Mouse (Mus musculus): ENCODE results near the gene Fgfr2.
A peak's percentile ranks its signal among the peaks of the same experiment; 100 is the strongest.
"Not testable (repeated sequence)": the region's sequence is repeated elsewhere in the genome, so short reads cannot be mapped to it uniquely, and the experiment has no call there.

Gene Fgfr2

DNA sequence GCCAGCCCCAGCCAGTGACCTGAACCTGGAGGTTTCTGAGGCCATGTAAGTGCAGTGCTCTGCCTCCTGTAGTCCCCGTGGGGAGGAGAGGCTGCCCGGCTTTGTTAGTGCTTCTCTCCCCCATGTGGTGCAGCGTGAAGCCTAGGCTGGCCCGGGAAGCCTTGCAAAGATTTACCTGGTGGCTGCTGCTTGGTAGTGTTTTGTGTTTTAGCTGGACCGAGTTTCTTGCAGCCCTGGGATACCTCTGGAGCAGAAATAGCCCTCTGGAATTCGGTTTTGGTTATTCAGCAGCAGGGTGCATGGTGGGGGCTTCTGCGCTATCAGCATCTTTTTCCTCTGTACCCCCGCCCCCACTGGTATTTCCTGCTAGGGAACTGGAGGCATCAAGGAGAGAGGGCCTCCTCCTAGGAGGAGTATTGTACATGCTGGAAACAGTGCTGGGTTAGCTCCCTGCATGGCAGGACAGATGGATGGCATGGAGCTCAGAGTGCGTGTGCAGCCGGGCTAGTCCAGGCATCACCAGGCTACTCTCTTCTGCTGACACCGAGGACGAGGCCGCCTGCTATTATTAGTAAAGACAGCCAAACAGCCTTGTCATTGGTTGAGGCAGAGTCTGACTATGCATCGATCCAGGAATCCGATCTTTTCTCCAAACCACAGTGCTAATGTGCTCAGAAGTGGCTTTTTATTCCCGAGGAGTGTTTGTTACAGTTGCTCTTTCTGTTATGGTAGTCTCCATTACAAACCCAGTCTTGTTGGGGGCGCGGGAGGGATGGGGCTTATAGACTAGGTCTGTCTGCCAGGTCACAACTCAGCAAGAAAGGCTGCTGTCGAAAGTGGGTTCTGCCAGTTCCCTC lies 2430.0 kb downstream of the Fgfr2 start:
- DNase-seq (ENCODE audit: low read depth, low spot score), result no peak

DNA sequence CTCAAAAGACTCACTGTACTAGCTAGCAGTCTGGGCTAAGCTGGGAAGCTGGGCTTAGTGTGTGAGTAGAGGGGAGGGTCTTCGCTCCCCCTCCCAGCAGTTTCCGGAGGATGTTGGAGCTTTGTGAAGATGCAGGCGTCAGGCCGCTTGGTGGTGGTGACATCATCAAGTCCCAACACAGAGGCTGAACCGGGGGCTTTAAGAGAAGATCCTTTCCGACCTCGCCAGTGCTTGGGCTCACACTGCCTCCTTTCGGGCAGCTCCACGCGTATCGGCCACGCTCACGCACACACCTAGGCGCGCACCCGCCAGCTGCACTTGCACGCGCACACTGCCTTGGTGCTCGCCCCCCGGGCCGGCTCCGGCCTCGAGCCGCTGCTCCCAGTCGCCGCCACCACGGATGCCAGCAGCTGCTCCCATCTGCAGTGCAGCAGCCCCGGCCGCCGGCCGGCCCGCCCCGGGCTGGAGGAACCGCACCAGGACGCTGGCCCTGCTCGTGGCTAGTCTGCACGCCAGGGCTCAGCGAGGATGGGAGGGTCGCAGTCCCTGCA lies 2430.7 kb downstream of the Fgfr2 start:
- DNase-seq (ENCODE audit: low read depth, low spot score), result no peak

DNA sequence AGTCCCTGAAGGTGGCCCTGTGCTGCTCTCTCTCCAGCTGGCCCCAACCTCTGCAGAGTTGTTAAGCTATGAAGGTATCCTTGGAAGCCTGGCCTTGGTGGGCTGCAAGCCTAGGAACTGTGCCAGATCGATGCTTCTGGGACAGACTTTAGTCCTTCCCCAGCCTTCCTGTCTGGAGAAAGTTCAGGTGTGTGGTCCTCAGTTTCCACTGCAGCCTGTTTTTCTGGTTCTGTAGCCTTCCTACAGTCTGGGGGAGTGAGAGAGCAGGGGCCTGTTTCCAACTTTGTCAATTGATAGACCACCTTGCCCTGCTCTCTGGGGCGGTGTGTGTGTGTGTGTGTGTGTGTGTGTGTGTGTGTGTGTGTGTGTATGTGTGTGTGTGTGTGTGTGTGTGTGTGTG lies 2431.2 kb downstream of the Fgfr2 start:
- no peak for DNase-seq (ENCODE audit: low read depth, low spot score)

- DNase-seq (ENCODE audit: low read depth, low spot score), result no peak
Measured at GRCm38 (mm10) chr7:130690869-130691268, 2432.3 kb downstream of the Fgfr2 start.

DNA sequence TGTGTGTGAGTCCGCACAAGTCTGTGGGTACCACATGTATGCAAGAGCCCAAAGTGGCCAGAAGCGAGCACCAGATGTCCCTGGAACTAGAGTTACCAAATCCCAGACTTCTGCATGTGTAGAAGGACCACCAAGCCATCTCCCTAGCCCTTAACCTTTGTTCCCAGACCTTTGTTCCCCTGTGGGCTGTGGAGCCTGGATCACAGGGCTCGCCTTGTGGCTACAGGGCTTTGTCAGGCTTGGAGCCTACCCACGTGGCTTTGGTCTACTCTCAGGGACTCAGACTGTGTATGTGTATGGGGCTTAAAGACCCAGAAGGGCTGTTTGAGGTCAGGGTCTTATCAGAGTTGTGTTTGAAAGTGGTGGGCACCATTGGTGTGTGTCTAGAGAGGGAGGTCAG lies 2434.5 kb downstream of the Fgfr2 start:
- no peak for DNase-seq (ENCODE audit: low read depth, low spot score)

GRCm38 (mm10) chr7:130681798-130682197 lies 2441.4 kb downstream of the Fgfr2 start:
- DNase-seq (ENCODE audit: low read depth, low spot score), result peak; percentile 93

DNA sequence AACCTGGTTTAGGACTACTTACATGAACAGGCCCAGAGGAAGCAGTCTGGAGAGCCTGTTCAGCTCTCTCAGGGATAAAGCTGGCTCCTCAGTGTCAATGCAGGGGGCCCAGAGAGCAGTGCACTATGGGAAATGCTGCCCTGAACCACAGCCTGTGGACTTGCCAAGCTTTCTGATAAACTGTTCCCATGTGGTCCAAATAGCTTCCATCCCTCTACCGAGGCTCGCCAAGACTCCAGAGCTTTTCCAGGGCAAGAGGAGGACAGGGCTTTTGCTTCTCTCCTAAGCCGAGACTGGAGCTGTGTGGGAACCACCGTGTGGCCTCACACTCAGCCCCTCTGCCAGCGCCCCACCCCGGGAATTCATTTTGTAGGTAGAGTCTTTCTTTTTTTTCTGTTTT lies 2444.7 kb downstream of the Fgfr2 start:
- DNase-seq (ENCODE audit: low read depth, low spot score), result peak; percentile 76

GRCm38 (mm10) chr7:130677541-130678274 lies 2445.4 kb downstream of the Fgfr2 start:
- DNase-seq (ENCODE audit: low read depth, low spot score), result peak; percentile 71

DNA sequence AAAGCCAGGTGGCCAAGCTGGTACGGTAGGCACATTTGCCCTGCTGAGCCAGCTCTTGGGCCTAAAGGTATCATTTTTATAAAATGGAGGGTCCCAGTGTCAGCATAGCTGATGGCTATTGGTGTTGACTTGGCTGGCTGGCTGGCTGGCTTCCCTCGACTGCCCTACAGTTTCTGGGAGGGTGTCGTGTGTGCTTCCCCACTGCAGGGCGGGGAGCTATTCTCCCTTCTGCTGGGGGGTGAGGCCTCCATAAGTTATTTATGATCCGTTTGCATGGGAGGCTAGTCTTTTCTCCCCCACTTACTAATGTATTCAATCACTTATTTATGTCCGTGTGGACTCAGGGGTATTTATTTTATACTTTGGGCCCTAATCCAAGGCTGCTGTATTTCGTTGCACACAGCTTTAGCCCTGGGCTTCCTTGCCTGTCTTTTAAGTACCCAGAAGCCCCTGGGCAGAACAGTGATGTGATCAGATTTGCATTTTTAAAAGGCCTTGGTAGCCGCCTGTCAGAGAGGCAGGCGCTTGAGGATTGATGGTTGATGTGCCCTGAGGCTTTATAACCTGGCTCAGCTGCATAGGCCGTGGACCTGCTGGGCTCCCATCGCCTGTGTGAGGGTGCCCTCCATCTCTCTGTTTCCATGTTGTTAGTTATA lies 2446.1 kb downstream of the Fgfr2 start:
- no peak for DNase-seq (ENCODE audit: low read depth, low spot score)

- no peak for DNase-seq (ENCODE audit: low read depth, low spot score)
Measured at GRCm38 (mm10) chr7:130674526-130674925, 2448.6 kb downstream of the Fgfr2 start.

GRCm38 (mm10) chr7:130673169-130674033 lies 2449.7 kb downstream of the Fgfr2 start:
- DNase-seq (ENCODE audit: low read depth, low spot score), result no peak

GRCm38 (mm10) chr7:130671301-130671700 lies 2451.8 kb downstream of the Fgfr2 start:
- peak; percentile 87 for DNase-seq (ENCODE audit: low read depth, low spot score)

- no peak for DNase-seq (ENCODE audit: low read depth, low spot score)
Measured at GRCm38 (mm10) chr7:130670358-130670757, 2452.8 kb downstream of the Fgfr2 start.

GRCm38 (mm10) chr7:130669370-130669881 lies 2453.7 kb downstream of the Fgfr2 start:
- peak; percentile 49 for DNase-seq (ENCODE audit: low read depth, low spot score)

DNA sequence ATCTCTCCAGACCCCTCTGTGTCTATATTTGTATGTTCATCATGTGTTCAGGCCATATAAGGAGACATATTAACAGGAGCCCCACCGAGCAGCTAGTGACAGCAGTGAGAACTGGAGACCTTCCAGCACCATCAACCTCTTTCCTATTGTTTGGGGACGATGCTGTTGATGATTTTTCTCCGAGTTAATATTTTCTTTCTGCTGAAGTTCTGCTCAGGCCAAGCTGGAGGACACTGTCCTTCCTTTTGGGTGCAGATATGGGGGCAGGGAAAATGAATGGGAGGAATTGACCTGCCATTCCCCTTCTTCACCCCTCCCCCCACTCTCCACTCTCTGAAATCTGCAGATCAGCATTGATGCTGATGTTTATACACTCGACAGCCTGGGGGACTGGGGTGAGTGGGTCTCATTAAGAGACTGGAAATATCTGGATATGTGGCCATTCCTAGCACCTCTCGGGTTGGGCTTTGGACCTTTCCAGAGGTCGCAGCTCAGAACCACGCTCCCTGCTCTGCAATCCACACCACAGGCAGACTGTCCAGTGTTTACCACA lies 2454.3 kb downstream of the Fgfr2 start:
- DNase-seq (ENCODE audit: low read depth, low spot score), result no peak

GRCm38 (mm10) chr7:130668013-130668412 lies 2455.1 kb downstream of the Fgfr2 start:
- not testable (repeated sequence) for DNase-seq (ENCODE audit: low read depth, low spot score)

- DNase-seq (ENCODE audit: low read depth, low spot score), result no peak
Measured at GRCm38 (mm10) chr7:130665358-130665757, 2457.8 kb downstream of the Fgfr2 start.

DNA sequence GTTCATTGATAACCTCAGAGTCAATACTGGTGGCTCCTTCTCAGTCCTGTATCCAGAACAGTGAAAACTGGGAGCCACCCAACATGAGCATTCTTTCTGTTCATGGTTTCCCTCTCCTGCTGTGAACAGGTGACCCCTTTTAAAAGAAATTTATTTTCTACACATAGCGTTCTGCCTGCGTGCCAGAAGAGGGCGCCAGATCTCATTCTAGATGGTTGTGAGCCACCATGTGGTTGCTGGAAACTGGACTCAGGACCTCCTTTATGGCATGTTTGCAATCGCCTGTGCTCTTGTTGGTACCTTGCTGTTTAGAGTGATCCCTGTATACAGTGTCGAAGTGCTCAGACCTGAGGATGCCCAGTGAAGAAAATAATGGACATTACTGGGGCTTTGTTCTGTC lies 2458.5 kb downstream of the Fgfr2 start:
- DNase-seq (ENCODE audit: low read depth, low spot score), result no peak

GRCm38 (mm10) chr7:130664037-130664436 lies 2459.1 kb downstream of the Fgfr2 start:
- no peak for DNase-seq (ENCODE audit: low read depth, low spot score)

DNA sequence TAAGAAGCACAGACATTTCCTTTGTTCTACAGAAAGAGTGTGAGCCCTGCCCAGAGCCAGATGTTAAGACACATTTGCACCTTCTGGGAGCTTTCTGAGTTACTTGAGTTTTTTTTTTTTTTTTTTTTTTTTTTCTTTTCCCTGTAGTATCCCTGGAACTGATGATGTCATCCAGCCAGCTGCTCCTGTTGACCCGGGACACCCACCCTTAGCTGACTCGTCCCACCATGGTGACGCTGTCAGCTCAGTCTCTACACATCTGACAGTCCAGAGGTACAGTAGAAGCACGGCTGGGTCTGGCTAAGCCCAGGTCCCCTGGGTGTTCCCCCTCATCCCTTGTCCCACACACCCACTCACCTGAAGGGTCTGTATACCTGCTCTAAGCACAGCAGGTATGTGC lies 2460.3 kb downstream of the Fgfr2 start:
- no peak for DNase-seq (ENCODE audit: low read depth, low spot score)

- DNase-seq (ENCODE audit: low read depth, low spot score), result no peak
Measured at GRCm38 (mm10) chr7:130662250-130662649, 2460.9 kb downstream of the Fgfr2 start.
